Mouse (Mus musculus): ENCODE results near the gene Pcna. TPM values are rescaled to one million over a fixed set of nuclear protein-coding genes. Genes with fewer than 3 reads are reported as not detected.
A peak's percentile ranks its signal among the peaks of the same experiment; 100 is the strongest.

Gene Pcna
- total and polyA plus RNA-seq, 2 experiments from 2014 or later, result 91.0 to 118 TPM

DNA sequence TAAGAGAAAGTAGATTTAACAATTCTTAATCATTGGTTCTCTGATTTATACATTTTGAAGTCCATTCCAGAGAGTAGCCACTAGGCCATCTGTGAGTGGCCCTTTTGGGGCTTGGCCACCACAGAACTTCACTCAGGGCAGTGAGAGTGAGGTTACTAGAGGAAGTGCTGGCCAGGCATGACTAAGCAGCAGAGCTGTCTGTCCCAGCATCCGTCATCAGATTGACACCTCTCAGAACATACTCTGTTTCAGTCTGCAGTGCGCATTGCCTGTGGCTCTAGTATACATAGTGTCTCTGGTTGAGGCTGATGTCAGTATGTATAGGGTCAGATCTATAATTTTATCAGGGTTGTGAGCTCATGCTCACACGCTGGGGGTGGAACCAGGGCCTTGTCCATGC is 16.1 kb upstream of the Pcna start:
- DNase-seq (ENCODE audit: low spot score) (no peak), ATAC-seq (ENCODE audit: low FRiP score) (peak; percentile 5; the same call in 1 of the 2 replicates)
- Histone ChIP-seq H3K4me2 (ENCODE audit: low read depth, low read length, poor library complexity, severe bottlenecking) (no peak overlapping the region), H3K27me3 (ENCODE audit: insufficient read depth, low read length) (no peaks in the 10 kb centered on the region), H3K4me1 (ENCODE audit: insufficient read depth, low read length) (peaks cover 6% of the 10 kb centered on the region), H3K9ac (replicated peaks; ENCODE audit: low read length, poor library complexity, severe bottlenecking) (no peak overlapping the region), H3K9me3 (ENCODE audit: low read length) (no peaks in the 10 kb centered on the region), H3K27ac (ENCODE audit: low read depth, low read length) (no peak overlapping the region), H3K36me3 (ENCODE audit: insufficient read depth, low read length) (no peaks in the 10 kb centered on the region), H3K4me3 (ENCODE audit: low read depth, low read length) (no peak overlapping the region)
- no peak for TF ChIP-seq CTCF (IDR thresholded peaks at IDR 0.05)
- WGBS, result 89% methylated on average over 3 of the region's 3 CpGs

DNA sequence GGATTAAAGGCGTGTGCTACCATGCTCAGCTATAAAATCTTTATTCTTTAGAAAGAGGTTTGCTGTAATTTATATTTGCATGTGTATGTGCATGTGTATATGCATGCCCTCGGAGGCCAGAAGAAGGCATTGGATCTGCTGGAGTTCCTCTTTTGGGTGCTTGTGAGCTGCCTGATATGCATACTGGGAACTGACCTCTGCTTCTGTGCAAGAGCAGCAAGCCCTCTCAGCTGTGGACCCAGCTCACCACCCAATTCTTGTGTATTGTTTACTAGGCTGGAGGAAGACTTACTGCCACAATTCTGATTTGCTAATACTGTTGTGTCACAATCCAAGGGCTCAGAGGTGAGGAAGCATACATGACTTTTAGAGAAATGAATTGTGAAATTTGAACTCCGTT is 13.0 kb upstream of the Pcna start:
- Histone ChIP-seq H3K27me3 (ENCODE audit: insufficient read depth, low read length) (no peaks in the 10 kb centered on the region), H3K27ac (ENCODE audit: low read depth, low read length) (no peak overlapping the region), H3K4me2 (ENCODE audit: low read depth, low read length, poor library complexity, severe bottlenecking) (no peak overlapping the region), H3K4me1 (ENCODE audit: insufficient read depth, low read length) (peaks cover 6% of the 10 kb centered on the region), H3K9ac (replicated peaks; ENCODE audit: low read length, poor library complexity, severe bottlenecking) (no peak overlapping the region), H3K9me3 (ENCODE audit: low read length) (no peaks in the 10 kb centered on the region), H3K4me3 (ENCODE audit: low read depth, low read length) (no peak overlapping the region), H3K36me3 (ENCODE audit: insufficient read depth, low read length) (no peaks in the 10 kb centered on the region)
- no peak for DNase-seq (ENCODE audit: low spot score)
- 94% methylated on average over 3 of the region's 3 CpGs for WGBS
- no peak for TF ChIP-seq CTCF (IDR thresholded peaks at IDR 0.05)
- ATAC-seq (ENCODE audit: low FRiP score), result no peak

DNA sequence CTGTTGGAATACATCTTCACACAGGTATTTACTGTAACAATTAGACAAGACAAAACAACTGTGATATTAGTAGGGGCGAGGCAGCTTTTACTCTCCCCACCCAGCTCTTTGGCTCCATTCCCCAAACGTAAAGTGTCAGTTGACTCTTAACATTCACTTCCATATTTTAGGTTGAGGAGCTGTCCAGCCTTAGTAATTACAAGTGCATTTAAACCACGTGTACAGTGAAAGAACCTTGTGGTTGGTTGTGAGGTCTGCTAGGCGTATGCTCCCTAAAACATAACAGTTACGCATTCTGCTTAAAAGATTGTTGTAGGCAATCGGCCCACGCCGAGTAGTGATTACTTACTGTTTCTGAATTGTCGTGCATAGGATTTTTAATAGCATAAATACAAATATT is 12.1 kb upstream of the Pcna start:
- 92% methylated on average over 9 of the region's 9 CpGs for WGBS
- no peaks in the 10 kb centered on the region for H3K36me3 ChIP-seq (ENCODE audit: insufficient read depth, low read length)
- ATAC-seq (ENCODE audit: low FRiP score) (no peak), DNase-seq (ENCODE audit: low spot score) (no peak)
- no peak overlapping the region for H3K27ac ChIP-seq (ENCODE audit: low read depth, low read length)
- H3K27me3 ChIP-seq (ENCODE audit: insufficient read depth, low read length), result no peaks in the 10 kb centered on the region
- no peak overlapping the region for H3K9ac ChIP-seq (replicated peaks; ENCODE audit: low read length, poor library complexity, severe bottlenecking)
- H3K9me3 ChIP-seq (ENCODE audit: low read length), result no peaks in the 10 kb centered on the region
- no peak overlapping the region; the same call in 1 of the 2 replicates for H3K4me3 ChIP-seq (ENCODE audit: low read depth, low read length)
- peaks cover 6% of the 10 kb centered on the region for H3K4me1 ChIP-seq (ENCODE audit: insufficient read depth, low read length)
- H3K4me2 ChIP-seq (ENCODE audit: low read depth, low read length, poor library complexity, severe bottlenecking), result peak overlapping the region; percentile 67
- no peak for TF ChIP-seq CTCF (IDR thresholded peaks at IDR 0.05)

DNA sequence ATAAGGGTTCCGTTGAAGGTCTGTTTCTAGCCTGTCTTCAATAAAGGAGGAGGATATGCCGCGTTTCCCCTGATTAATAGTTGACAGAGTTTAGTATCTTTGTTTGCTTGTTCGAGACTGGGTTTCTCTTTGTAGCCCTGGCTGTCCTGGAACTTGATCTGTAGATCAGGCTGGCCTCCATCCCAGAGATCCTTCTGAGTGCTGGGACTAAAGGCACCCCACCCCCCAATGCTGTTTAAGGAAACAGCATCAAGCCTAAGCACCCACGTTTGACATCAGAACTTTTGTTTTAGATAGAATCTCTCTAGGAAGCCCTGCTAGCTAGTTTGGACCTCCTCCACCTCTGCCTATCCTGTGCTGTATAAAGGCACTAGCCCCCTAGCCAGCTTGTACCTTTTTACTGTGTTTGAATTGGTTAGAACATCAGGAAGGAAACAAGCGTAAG is 11.2 kb upstream of the Pcna start:
- peak overlapping the region; percentile 98 for H3K4me3 ChIP-seq (ENCODE audit: low read depth, low read length)
- TF ChIP-seq CTCF (IDR thresholded peaks at IDR 0.05), result no peak
- H3K27me3 ChIP-seq (ENCODE audit: insufficient read depth, low read length), result no peaks in the 10 kb centered on the region
- H3K4me2 ChIP-seq (ENCODE audit: low read depth, low read length, poor library complexity, severe bottlenecking), result peak overlapping the region; percentile 67
- no peaks in the 10 kb centered on the region for H3K36me3 ChIP-seq (ENCODE audit: insufficient read depth, low read length)
- DNase-seq (ENCODE audit: low spot score), result no peak
- H3K27ac ChIP-seq (ENCODE audit: low read depth, low read length), result peak overlapping the region; percentile 79
- no peaks in the 10 kb centered on the region for H3K9me3 ChIP-seq (ENCODE audit: low read length)
- WGBS, result 13% methylated on average over 6 of the region's 6 CpGs
- peak overlapping the region; percentile 90 for H3K9ac ChIP-seq (replicated peaks; ENCODE audit: low read length, poor library complexity, severe bottlenecking)
- peaks cover 6% of the 10 kb centered on the region for H3K4me1 ChIP-seq (ENCODE audit: insufficient read depth, low read length)
- no peak for ATAC-seq (ENCODE audit: low FRiP score)

DNA sequence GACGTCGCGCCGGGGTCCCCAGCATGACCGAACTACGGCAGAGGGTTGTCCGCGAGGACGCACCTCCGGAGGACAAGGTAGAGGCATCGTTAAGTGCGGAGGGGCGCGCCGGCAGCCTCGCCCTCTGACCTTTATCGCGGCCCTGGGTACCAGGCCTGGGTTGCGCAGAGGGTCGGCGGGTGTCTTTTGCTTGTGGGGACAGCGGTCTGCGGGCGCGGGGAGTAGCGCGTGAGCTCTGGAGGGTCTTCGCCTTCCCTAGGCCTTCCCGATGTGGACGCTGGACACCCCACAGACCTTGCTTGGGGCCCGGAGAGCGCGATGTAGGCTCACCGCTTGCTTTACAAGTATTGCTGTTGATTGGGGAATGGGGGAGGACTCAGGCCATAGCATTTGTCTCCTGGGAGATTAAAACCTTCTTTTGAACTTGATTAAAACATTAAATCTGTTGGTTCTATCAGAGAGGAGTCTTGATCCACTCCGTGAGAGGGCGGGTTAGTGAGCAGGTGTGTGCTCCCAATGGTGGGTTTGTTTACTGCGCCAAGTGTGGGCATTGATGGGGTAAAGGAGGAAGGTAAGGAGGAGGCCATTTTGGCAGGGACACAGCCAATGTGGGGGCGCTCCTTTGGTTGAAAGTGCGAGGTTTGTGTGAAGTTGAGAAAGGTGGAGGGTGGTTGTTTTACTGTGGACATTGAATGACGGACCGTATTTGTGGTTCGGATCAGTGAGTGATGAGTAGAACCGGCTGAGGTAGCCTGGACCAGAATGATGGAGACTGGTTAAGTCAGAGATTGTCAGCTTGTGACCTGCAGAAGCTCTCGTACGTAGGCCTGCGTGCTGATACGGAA is 10.5 kb upstream of the Pcna start:
- Histone ChIP-seq H3K9ac (replicated peaks; ENCODE audit: low read length, poor library complexity, severe bottlenecking) (peak overlapping the region; percentile 90), H3K9me3 (ENCODE audit: low read length) (no peaks in the 10 kb centered on the region), H3K27ac (ENCODE audit: low read depth, low read length) (peak overlapping the region; percentile 79), H3K36me3 (ENCODE audit: insufficient read depth, low read length) (no peaks in the 10 kb centered on the region), H3K4me2 (ENCODE audit: low read depth, low read length, poor library complexity, severe bottlenecking) (peak overlapping the region; percentile 67), H3K4me3 (ENCODE audit: low read depth, low read length) (peak overlapping the region; percentile 98), H3K27me3 (ENCODE audit: insufficient read depth, low read length) (no peaks in the 10 kb centered on the region), H3K4me1 (ENCODE audit: insufficient read depth, low read length) (peaks cover 6% of the 10 kb centered on the region)
- peak; percentile 11; the same call in 1 of the 2 replicates for TF ChIP-seq CTCF (IDR thresholded peaks at IDR 0.05)
- DNase-seq (ENCODE audit: low spot score) (peak; percentile 57), ATAC-seq (ENCODE audit: low FRiP score) (peak; percentile 55; the same call in 1 of the 2 replicates)
- under 1% methylated on average over 47 of the region's 47 CpGs for WGBS

DNA sequence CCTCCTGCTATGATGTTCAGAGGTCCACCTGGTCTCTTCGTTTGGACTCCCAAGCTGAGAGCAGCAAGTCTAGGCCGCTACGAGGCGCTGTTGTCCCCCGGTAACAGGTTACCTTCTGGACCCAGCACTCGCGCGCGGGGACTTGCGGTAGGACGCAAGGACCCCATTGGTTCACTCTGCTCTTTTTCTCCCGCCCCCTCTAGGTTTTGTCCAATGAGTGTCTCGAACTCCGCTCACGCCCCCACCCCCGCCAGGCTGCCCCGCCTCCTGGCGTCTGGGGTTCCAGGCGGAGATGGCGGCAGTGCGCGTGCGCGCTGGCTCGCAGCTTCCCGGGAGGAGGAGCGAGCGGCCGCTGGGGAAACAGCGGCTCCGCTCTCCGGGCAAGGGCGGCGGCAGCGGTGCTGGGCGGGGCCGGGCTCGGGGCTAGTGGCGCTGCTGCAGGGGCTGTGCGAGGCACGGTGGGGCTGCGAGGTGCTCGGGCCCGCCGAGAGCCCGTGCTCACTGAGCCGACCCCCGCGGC is 9.8 kb upstream of the Pcna start, which contains the start of gene Cds2:
Gene Cds2, plus strand, starts transcription at position 270 of the 520 bp plus-strand sequence.
- H3K9me3 ChIP-seq (ENCODE audit: low read length), result no peaks in the 10 kb centered on the region
- DNase-seq (ENCODE audit: low spot score) (peak; percentile 99), ATAC-seq (ENCODE audit: low FRiP score) (peak; percentile 99)
- peaks cover 6% of the 10 kb centered on the region for H3K4me1 ChIP-seq (ENCODE audit: insufficient read depth, low read length)
- H3K27ac ChIP-seq (ENCODE audit: low read depth, low read length), result peak within 1 kb of the TSS; percentile 79
- WGBS, result 2% methylated on average over 42 of the region's 49 CpGs
- peak within 1 kb of the TSS; percentile 90 for H3K9ac ChIP-seq (replicated peaks; ENCODE audit: low read length, poor library complexity, severe bottlenecking)
- H3K27me3 ChIP-seq (ENCODE audit: insufficient read depth, low read length), result no peaks in the 10 kb centered on the region
- no peaks in the 10 kb centered on the region for H3K36me3 ChIP-seq (ENCODE audit: insufficient read depth, low read length)
- H3K4me2 ChIP-seq (ENCODE audit: low read depth, low read length, poor library complexity, severe bottlenecking), result peak within 1 kb of the TSS; percentile 67
- peak; percentile 93 for TF ChIP-seq CTCF (IDR thresholded peaks at IDR 0.05)
- H3K4me3 ChIP-seq (ENCODE audit: low read depth, low read length), result peak within 1 kb of the TSS; percentile 98
